Mouse (Mus musculus) midbrain, embryonic 11.5 days (tissue): Measurements from ENCODE around the gene Glycam1. TPM values are rescaled to one million over a fixed set of nuclear protein-coding genes. Genes with fewer than 3 reads are reported as not detected.
"Not testable (repeated sequence)": the region's sequence is repeated elsewhere in the genome, so short reads cannot be mapped to it uniquely, and the experiment has no call there.

Experiments used
- ATAC-seq: fragments of 200-750 bp; cut with Nextera tagmentation; 2 replicates; pipeline ENCODE4 v1.8.0; 2017; ENCODE audit warnings: moderate TSS enrichment, moderate library complexity; ENCODE audit not compliant: low FRiP score
- DNase-seq: peaks from one replicate; pipeline ENCODE4 v3.0.0; 2015; ENCODE audit warnings: low spot score; ENCODE audit errors: missing footprints
- H3K27ac ChIP-seq: fragments of 300-500 bp; sonication (generic); 2 replicates; pipeline ENCODE4 v1.5.1; 2014; ENCODE audit warnings: low read depth, low read length
- H3K27me3 ChIP-seq: fragments of 300-500 bp; sonication (generic); 2 replicates; pipeline ENCODE4 v1.6.1; 2014; ENCODE audit warnings: mild to moderate bottlenecking, low read length, moderate library complexity, mixed read lengths; ENCODE audit not compliant: control insufficient read depth, insufficient read depth
- H3K36me3 ChIP-seq: fragments of 300-500 bp; sonication (generic); 2 replicates; pipeline ENCODE4 v1.6.1; 2014; ENCODE audit warnings: mild to moderate bottlenecking, low read length, moderate library complexity, mixed read lengths; ENCODE audit not compliant: control insufficient read depth, insufficient read depth
- H3K4me1 ChIP-seq: fragments of 300-500 bp; sonication (generic); 2 replicates; pipeline ENCODE4 v1.6.1; 2014; ENCODE audit warnings: low read length; ENCODE audit not compliant: control insufficient read depth, insufficient read depth
- H3K4me2 ChIP-seq: fragments of 300-500 bp; sonication (generic); 2 replicates; pipeline ENCODE4 v1.6.1; 2014; ENCODE audit warnings: mild to moderate bottlenecking, moderate library complexity
- H3K4me3 ChIP-seq: fragments of 300-500 bp; sonication (generic); 2 replicates; pipeline ENCODE4 v1.5.1; 2014; ENCODE audit warnings: low read depth, low read length
- H3K9ac ChIP-seq: fragments of 300-500 bp; sonication (generic); 2 replicates; pipeline ENCODE4 v1.6.1; 2014; ENCODE audit warnings: low read length
- H3K9me3 ChIP-seq: fragments of 300-500 bp; sonication (generic); 2 replicates; pipeline ENCODE4 v1.6.1; 2016; ENCODE audit warnings: low read length; ENCODE audit not compliant: control insufficient read depth
- WGBS: fragments of 180-500 bp; shearing (Covaris S2); extraction: QIAGEN DNeasy Blood & Tissue Kit; methylation state at CpG from one replicate; pipeline ENCODE4 v1.1.7; 2014; 5-methylcytosine and 5-hydroxymethylcytosine counted together
- polyA plus RNA-seq: library from polyadenylated mRNA; unstranded; fragments of >200 nt; fragmentation: Nextera tagmentation; extraction: Ambion mirVana; gene quantifications from 2 replicates; pipeline ENCODE4 v1.2.1, GENCODE M21; 2014

Glycam1 gene
- not detected in 2 replicates for polyA plus RNA-seq

DNA sequence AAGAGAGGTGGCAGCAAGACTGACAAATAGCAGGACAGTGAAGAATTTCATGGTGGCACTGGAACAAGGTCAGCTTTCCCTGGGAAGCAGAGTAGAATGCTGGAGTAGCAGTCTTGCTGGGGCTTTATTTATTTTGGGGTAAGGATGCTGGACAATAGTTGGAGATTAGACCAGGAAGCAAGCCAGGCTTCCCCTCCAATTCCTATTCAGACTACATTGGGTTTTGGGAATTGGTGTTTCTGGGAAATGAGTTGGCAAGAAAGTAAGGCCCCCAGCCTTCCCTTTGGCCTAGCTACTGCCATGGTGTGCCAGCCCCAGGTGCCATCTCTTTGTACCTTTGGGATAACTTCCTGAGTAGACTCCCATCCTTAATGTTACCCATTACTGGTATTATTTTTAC lies at the start of gene Glycam1:
Gene Glycam1 (minus strand): TSS at position 101 of the 400 bp plus-strand sequence.
- ATAC-seq (no peak), DNase-seq (no peak)
- Histone ChIP-seq H3K4me2 (no peak within 1 kb of the TSS), H3K4me3 (no peak within 1 kb of the TSS), H3K4me1 (no peaks in the 10 kb centered on the region), H3K36me3 (no peaks in the 10 kb centered on the region), H3K9ac (no peak within 1 kb of the TSS), H3K27ac (no peak within 1 kb of the TSS), H3K27me3 (no peaks in the 10 kb centered on the region), H3K9me3 (no peaks in the 10 kb centered on the region)

DNA sequence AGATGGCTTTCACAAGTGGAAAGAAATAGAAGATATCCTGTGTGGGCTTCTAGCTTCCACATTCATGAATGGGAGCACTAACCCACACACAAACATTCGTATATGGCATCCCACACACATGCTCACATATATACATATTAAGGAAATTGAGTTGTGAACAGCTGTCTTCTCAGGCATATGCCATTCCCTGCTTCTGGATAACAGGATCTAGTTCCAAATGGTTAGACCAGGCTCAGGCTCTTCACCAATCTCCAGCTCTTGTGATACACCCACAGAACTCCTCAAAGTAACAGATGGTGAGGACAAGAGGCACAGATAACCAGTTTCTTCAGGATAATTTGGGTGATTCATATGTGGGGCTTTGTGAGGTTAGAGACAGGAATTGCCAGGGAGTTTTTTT lies 39.6 kb upstream of the Glycam1 start:
- no peak for DNase-seq
- Histone ChIP-seq H3K4me3 (no peak overlapping the region), H3K36me3 (no peaks in the 10 kb centered on the region), H3K9me3 (no peaks in the 10 kb centered on the region), H3K4me1 (no peaks in the 10 kb centered on the region), H3K27me3 (no peaks in the 10 kb centered on the region), H3K27ac (no peak overlapping the region), H3K4me2 (no peak overlapping the region), H3K9ac (no peak overlapping the region)
- 80% methylated on average over 1 of the region's 1 CpGs for WGBS
- no peak for ATAC-seq

DNA sequence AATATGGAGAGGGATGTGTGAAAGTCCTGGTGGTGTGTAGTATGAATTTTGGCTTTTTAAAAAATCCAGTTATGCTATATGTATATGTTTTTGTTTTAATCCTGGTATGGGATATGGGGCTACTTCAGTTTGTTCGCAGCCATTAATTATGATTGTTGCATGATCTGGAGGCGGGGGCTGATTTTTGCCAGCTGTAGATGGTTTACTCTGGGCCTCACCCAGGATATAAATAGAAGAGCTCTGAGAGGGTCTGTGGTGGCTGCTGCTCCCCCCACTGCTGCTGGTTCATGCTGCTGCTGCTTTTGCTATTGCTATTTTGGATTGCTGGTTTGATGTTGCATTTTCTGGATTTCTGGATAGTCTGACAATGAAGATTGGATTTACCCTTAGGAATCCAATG lies 25.9 kb upstream of the Glycam1 start:
- no peaks in the 10 kb centered on the region for H3K4me1 ChIP-seq
- WGBS = 89% methylated on average over 2 of the region's 2 CpGs
- no peak overlapping the region for H3K4me2 ChIP-seq
- H3K27me3 ChIP-seq = no peaks in the 10 kb centered on the region
- H3K36me3 ChIP-seq = no peaks in the 10 kb centered on the region
- no peaks in the 10 kb centered on the region for H3K9me3 ChIP-seq
- ATAC-seq (no peak), DNase-seq (no peak)
- no peak overlapping the region for H3K27ac ChIP-seq
- no peak overlapping the region for H3K9ac ChIP-seq
- no peak overlapping the region for H3K4me3 ChIP-seq

DNA sequence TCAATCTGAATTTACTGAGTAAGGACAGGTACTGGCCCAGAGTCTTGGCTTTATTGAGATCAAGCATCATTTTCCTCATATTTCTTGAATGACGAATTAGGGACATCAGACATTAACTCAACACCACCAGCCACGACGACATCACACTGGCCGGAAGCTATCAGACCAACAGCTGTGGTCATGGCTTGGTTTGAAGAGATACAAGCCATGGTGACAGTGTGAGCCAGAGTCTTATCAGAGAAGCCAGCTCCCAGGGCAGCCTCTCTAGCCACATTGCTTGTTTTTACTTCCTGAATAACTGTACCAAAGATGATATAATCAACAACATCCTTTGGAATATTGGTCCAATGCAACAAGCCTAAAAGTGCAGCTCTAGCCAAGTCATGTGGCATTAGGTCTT lies 22.9 kb upstream of the Glycam1 start:
- H3K36me3 ChIP-seq, H3K9ac ChIP-seq, H3K4me2 ChIP-seq, H3K4me3 ChIP-seq, H3K27me3 ChIP-seq, H3K4me1 ChIP-seq, H3K27ac ChIP-seq, DNase-seq, H3K9me3 ChIP-seq, ATAC-seq: not testable (repeated sequence)
- 87% methylated on average over 4 of the region's 4 CpGs for WGBS

DNA sequence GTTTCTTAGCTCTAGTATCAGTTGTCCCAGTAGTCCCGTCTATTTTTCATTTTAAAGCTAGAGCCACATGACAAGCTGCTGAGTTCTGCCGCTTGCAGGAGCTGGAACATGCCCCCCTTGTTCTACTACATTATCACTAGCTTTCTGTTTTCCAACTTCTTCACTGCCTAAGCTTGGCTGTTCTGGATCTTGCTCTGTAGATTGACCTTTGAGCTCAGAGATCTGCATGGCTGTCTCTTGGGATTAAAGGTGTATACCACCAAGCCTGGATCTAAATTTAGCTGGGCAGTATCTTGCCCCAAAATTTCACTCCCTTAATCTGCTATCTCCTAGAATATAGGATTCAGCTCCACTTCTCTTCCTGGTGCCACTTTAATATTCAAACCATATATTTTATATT lies 21.0 kb upstream of the Glycam1 start:
- WGBS = 85% methylated on average over 2 of the region's 2 CpGs
- H3K27ac ChIP-seq = no peak overlapping the region

DNA sequence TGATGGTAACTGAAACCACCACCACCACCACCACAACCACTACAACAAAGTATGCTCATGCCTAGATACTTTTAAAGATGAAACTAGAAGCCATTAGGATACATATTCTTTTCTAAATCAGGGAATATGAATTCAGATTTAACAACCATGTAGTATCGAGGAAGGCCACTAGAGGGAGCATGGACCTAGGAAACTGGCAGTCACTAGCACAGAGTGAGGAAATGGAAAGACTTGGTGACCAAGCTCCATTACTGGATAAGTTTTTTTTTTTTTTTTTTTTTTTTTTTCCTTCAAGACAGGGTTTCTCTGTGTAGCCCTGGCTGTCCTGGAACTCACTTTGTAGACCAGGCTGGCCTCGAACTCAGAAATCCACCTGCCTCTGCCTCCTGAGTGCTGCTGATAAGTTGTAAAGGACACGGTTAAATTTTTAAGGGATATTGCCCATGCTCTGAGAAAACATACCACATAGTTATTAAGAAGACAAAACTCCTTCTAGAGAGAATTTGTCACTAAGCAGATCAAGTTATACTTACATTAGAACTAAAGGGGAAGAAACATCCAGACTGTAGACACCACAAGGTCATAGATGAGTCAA lies 12.7 kb downstream of the Glycam1 start:
- no peaks in the 10 kb centered on the region for H3K36me3 ChIP-seq
- peak; percentile 93 for DNase-seq
- H3K4me1 ChIP-seq = no peaks in the 10 kb centered on the region
- H3K27ac ChIP-seq = no peak overlapping the region
- ATAC-seq = peak; percentile 70; the same call in 1 of the 2 replicates
- 48% methylated on average over 3 of the region's 3 CpGs for WGBS
- H3K4me2 ChIP-seq = no peak overlapping the region
- no peaks in the 10 kb centered on the region for H3K9me3 ChIP-seq
- no peak overlapping the region for H3K9ac ChIP-seq
- no peaks in the 10 kb centered on the region for H3K27me3 ChIP-seq
- H3K4me3 ChIP-seq = no peak overlapping the region

More for the DNA sequence above, 21.0 kb upstream of the Glycam1 start:
- Histone ChIP-seq H3K4me3 (no peak overlapping the region), H3K27me3 (no peaks in the 10 kb centered on the region), H3K4me1 (no peaks in the 10 kb centered on the region), H3K9ac (no peak overlapping the region), H3K4me2 (no peak overlapping the region), H3K36me3 (no peaks in the 10 kb centered on the region), H3K9me3 (no peaks in the 10 kb centered on the region)
- no peak for DNase-seq
- no peak for ATAC-seq

DNA sequence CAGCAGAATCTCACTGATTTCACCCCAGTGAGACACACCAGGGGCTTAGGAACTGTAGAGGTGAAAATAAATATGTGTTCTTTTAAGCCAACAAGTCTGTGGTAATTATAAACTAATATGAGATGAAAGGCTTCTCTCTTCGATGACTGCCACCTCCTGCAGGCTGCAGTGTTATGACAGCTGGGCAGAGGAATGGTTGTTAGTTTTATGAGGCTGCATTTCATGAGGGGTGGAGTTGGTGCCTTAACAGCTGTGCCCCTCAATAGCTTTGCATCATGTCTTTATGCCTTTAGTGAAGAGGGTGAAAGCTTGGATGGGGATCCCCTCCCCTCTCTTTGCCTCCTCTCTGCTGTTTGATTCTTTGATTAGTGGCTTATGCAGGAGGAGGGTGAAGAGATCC lies 13.8 kb downstream of the Glycam1 start:
- Histone ChIP-seq H3K4me3 (no peak overlapping the region), H3K9me3 (no peaks in the 10 kb centered on the region), H3K4me1 (no peaks in the 10 kb centered on the region), H3K9ac (no peak overlapping the region), H3K27me3 (no peaks in the 10 kb centered on the region), H3K27ac (no peak overlapping the region), H3K36me3 (no peaks in the 10 kb centered on the region), H3K4me2 (no peak overlapping the region)
- DNase-seq = no peak
- 48% methylated on average over 1 of the region's 1 CpGs for WGBS
- no peak for ATAC-seq

DNA sequence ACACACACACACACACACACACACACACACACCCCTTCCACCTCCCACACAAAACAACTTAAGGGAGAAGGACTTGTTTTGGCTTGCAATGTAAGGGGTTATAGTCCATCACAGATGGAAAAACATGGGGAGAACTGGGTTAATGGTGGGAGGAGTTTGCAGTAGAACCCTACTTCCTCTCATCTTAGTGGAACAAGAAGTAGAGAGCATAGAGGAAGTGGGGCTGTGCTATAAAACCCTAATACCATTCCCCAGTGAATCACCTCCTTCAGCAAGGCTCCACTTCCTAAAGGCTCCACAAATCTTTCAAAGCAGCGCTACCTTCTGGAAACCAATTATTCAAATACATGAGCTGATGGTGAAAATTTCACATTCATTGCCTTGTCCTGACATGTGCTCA lies 15.4 kb downstream of the Glycam1 start:
- ATAC-seq = no peak

DNA sequence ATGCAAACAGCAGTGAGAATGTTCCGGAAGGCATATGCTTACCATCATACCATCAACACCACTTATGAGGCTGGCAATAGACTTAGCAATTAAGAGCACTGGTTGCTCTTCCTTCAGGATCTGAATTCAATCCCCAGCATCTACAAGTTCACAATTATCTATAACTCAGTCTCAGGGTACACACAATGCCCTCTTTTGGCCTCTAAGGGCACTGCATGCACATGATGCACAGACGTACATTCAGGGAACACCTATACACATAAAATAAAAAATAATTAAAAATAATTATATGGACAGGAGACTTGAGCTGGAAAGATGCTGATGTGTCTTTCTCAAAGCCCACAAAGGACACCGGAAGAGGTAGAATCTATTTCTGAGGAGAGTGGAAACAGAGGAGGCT lies 16.9 kb downstream of the Glycam1 start:
- Histone ChIP-seq H3K36me3 (no peaks in the 10 kb centered on the region), H3K27ac (no peak overlapping the region), H3K27me3 (no peaks in the 10 kb centered on the region), H3K9me3 (no peaks in the 10 kb centered on the region), H3K4me1 (no peaks in the 10 kb centered on the region), H3K4me2 (no peak overlapping the region), H3K4me3 (no peak overlapping the region), H3K9ac (no peak overlapping the region)
- WGBS = 87% methylated on average over 3 of the region's 3 CpGs
- DNase-seq = no peak
- no peak for ATAC-seq

More for the DNA sequence above, 15.4 kb downstream of the Glycam1 start:
- no peak overlapping the region for H3K4me3 ChIP-seq
- no peak overlapping the region for H3K27ac ChIP-seq
- WGBS = 90% methylated on average over 1 of the region's 1 CpGs
- no peaks in the 10 kb centered on the region for H3K9me3 ChIP-seq
- H3K27me3 ChIP-seq = no peaks in the 10 kb centered on the region
- H3K4me2 ChIP-seq = no peak overlapping the region
- H3K36me3 ChIP-seq = no peaks in the 10 kb centered on the region
- H3K9ac ChIP-seq = no peak overlapping the region
- DNase-seq = no peak
- H3K4me1 ChIP-seq = no peaks in the 10 kb centered on the region
